Mouse (Mus musculus) MEL (cell line): ENCODE measurements around the gene Scube3.

Source experiments
- CTCF ChIP-seq, 3 experiments: IDR thresholded peaks in 2 of 3; conservative IDR thresholded peaks in 1 of 3; 2 replicates each; pipeline ENCODE4 v1.5.1; 2011 to 2012; ENCODE audit warnings: low read length in 3 of 3, low read depth in 2 of 3, mild to moderate bottlenecking in 2 of 3, improper control_type of control experiment in 1 of 3, inconsistent platforms in 1 of 3, mixed read lengths in 1 of 3, moderate library complexity in 1 of 3; ENCODE audit not compliant: control insufficient read depth in 1 of 3, insufficient read depth in 1 of 3, poor library complexity in 1 of 3, severe bottlenecking in 1 of 3
- E2F4 ChIP-seq: IDR thresholded peaks from 2 replicates; pipeline ENCODE4 v1.6.1; 2011; ENCODE audit warnings: low read depth, low read length, improper control_type of control experiment, borderline replicate concordance
- EP300 ChIP-seq, 2 experiments: IDR thresholded peaks; 2 replicates each; pipeline ENCODE4 v1.6.1; 2011; ENCODE audit warnings: improper control_type of control experiment in 2 of 2, low read length in 2 of 2, low read depth in 1 of 2, mild to moderate bottlenecking in 1 of 2
- MAFK ChIP-seq: IDR thresholded peaks from 2 replicates; pipeline ENCODE4 v1.6.1; 2011; ENCODE audit warnings: low read depth, mild to moderate bottlenecking, low read length, improper control_type of control experiment, borderline replicate concordance
- MYB ChIP-seq: IDR thresholded peaks from 2 replicates; pipeline ENCODE4 v1.6.1; 2011; ENCODE audit warnings: mild to moderate bottlenecking, low read depth, low read length, improper control_type of control experiment
- NRF1 ChIP-seq: IDR thresholded peaks from 2 replicates; pipeline ENCODE4 v1.6.1; 2014; ENCODE audit warnings: low read depth, mild to moderate bottlenecking, inconsistent platforms, low read length, improper control_type of control experiment, moderate library complexity; ENCODE audit not compliant: poor library complexity, insufficient read depth, severe bottlenecking
- POLR2A ChIP-seq, 2 experiments: IDR thresholded peaks; 2 replicates each; pipeline ENCODE4 v1.6.1; 2011 to 2012; ENCODE audit warnings: low read length in 2 of 2, mild to moderate bottlenecking in 2 of 2, control low read depth in 1 of 2, improper control_type of control experiment in 1 of 2, low read depth in 1 of 2, moderate library complexity in 1 of 2; ENCODE audit not compliant: control insufficient read depth in 1 of 2, insufficient read depth in 1 of 2, poor library complexity in 1 of 2
- POLR2AphosphoS2 ChIP-seq: IDR thresholded peaks from 2 replicates; pipeline ENCODE4 v1.6.1; 2011; ENCODE audit warnings: low read length, improper control_type of control experiment
- POLR2AphosphoS5 ChIP-seq: IDR thresholded peaks from 2 replicates; pipeline ENCODE4 v1.6.1; 2012; ENCODE audit warnings: low read depth, borderline replicate concordance, mild to moderate bottlenecking, inconsistent platforms, low read length, moderate library complexity, mixed read lengths
- TAL1 ChIP-seq: IDR thresholded peaks from 2 replicates; pipeline ENCODE4 v1.6.1; 2012; ENCODE audit warnings: mild to moderate bottlenecking, inconsistent platforms, low read length, moderate library complexity, mixed read lengths
- USF1 ChIP-seq: IDR thresholded peaks from 2 replicates; pipeline ENCODE4 v1.6.1; 2014; ENCODE audit warnings: low read depth, mild to moderate bottlenecking, inconsistent platforms, low read length, improper control_type of control experiment, moderate library complexity
- ZC3H11A ChIP-seq: IDR thresholded peaks from 2 replicates; pipeline ENCODE4 v1.6.1; 2012; ENCODE audit warnings: low read depth, mild to moderate bottlenecking, inconsistent platforms, low read length, improper control_type of control experiment

DNA sequence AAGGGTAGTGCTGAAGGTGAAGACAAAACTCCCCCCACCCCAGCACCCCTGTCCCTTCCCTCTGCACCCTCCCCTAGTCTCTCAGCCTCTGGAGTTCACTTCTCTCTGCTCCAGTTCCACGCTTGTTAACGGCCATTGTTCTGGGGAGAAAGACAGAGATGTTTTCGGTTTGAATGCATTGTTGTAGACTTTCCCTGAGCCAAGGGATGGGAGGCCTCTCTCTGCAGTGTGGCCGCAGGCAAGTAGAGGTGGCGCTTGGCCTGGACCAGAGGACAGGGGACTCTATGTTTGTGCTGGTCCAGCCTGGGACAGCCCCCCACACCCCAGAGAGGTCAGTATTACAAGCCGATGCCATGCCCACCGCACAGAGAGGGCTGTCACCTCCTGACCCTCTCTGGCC lies 18.3 kb upstream of the Scube3 start:
- TF ChIP-seq CTCF (IDR thresholded peaks at IDR 0.05 in 2 of 3, conservative IDR thresholded peaks at IDR 0.05 in 1 of 3; ENCODE audit: control insufficient read depth in 1 of 3, insufficient read depth in 1 of 3, low read depth in 2 of 3, low read length in 3 of 3, poor library complexity in 1 of 3, severe bottlenecking in 1 of 3) (no peak), POLR2A (IDR thresholded peaks at IDR 0.05; ENCODE audit: control insufficient read depth in 1 of 2, insufficient read depth in 1 of 2, low read depth in 1 of 2, low read length in 2 of 2, poor library complexity in 1 of 2) (no peak), ZC3H11A (no peak), EP300 (IDR thresholded peaks at IDR 0.05; ENCODE audit: low read depth in 1 of 2, low read length in 2 of 2) (no peak), POLR2AphosphoS5 (no peak), TAL1 (no peak), MAFK (no peak), E2F4 (no peak), NRF1 (no peak), MYB (no peak), USF1 (no peak), POLR2AphosphoS2 (no peak)
